8 mouse cellular contexts compared by ENCODE assay signal in the genomic region with DNA sequence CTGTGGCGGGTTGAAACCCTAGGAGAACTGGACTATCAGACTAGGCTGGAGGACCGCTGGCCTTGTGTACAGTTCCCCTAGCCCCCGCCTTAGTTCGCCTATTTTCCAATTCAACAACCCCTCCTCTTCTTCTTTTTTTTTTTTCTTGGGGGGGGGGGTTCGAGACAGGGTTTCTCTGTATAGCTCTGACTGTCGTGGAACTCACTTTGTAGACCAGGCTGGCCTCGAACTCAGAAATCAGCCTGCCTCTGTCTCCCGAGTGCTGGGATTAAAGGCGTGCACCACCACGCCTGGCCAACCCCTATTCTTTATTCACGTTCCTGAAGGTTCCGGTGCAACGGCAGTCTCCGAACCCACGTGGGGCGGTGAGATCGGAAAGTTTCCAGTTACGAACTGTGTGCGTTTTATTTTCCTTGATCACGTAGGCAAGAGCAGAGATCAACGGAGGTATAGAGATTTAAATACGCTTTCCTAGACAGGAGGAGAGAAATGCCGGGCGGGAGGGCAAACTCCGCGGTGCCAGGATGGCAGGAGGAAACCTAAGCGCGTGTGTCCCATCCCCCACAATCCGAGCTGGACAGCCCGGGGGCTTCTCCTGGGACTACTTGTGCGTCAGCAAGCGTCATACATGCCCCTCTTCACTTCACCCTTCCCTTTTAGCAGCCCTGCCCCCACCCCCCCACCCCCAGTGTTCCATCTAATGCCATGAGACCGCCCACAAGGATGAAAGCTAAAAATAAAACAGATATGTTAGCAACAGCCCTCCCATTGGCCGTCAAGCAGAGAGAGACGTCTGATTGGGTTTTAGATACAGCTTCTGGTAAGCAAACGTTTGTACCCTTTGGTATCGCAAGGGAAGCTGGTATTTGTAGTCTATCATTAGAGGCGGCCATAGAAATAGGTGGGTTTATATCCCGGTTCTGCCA. TPM values are rescaled to one million over a fixed set of nuclear protein-coding genes. Genes with fewer than 3 reads are reported as not detected.
DNase-seq lines count a peak whose midpoint lies in the region; ATAC-seq lines count a peak whose summit lies in the region.

No protein-coding gene starts in this region.

- no peaks in the 10 kb centered on the region for H3K27me3 ChIP-seq in hindbrain, embryonic 12.5 days

- H3K4me2 ChIP-seq in hindbrain, embryonic 12.5 days (replicated peaks): peak overlapping the region; percentile 97

- H3K27ac ChIP-seq in hindbrain, embryonic 12.5 days: peak overlapping the region; percentile 91

- H3K4me1 ChIP-seq in hindbrain, embryonic 12.5 days: peaks cover 18% of the 10 kb centered on the region

- peak; percentile 94 for DNase-seq in Muller cell, postnatal 12 days (ENCODE audit: inconsistent ontology term)
- peak; percentile 93 to 96 for DNase-seq in cerebellum, postnatal 10 days
- peak; percentile 85 to 91 for DNase-seq in frontal cortex, postnatal 10 days (ENCODE audit: low spot score in 2 of 2)
- DNase-seq in layer of hippocampus, postnatal 14 days (ENCODE audit: low spot score in 2 of 2): peak; percentile 85 to 97
- DNase-seq in lung, postnatal 14 days: peak; percentile 81
- DNase-seq in retina, adult 2 months (ENCODE audit: low read depth, low spot score): peak; percentile 96
- peak; percentile 81 to 84 for DNase-seq in thymus, postnatal 36 days

- no peaks in the 10 kb centered on the region for H3K9me3 ChIP-seq in hindbrain, embryonic 12.5 days (replicated peaks)

- peaks cover 6% of the 10 kb centered on the region; the same call in 1 of the 2 replicates for H3K36me3 ChIP-seq in hindbrain, embryonic 12.5 days

- ATAC-seq in hindbrain, embryonic 12.5 days (ENCODE audit: low FRiP score): peak; percentile 79

- under 1% methylated on average over 39 of the region's 39 CpGs for WGBS in hindbrain, embryonic 12.5 days

- H3K9ac ChIP-seq in hindbrain, embryonic 12.5 days: peak overlapping the region; percentile 86

- peak overlapping the region; percentile 87 for H3K4me3 ChIP-seq in hindbrain, embryonic 12.5 days

RNA-seq across cellular contexts. Expression of a gene that starts 1.0 kb away (rescaled TPM):
- 20.4 and 21.2 TPM in 2 replicates for polyA plus RNA-seq in hindbrain, embryonic 12.5 days (2016; fragmentation: Nextera tagmentation; extraction: Ambion mirVana)
- total RNA-seq in layer of hippocampus, postnatal 14 days (2021): 10 to 100 TPM; 24.6 to 31.6 TPM

RNA-seq across cellular contexts. Expression of a gene that starts 12.1 kb away (rescaled TPM):
- 102 and 115 TPM in 2 replicates for polyA plus RNA-seq in hindbrain, embryonic 12.5 days (2016; fragmentation: Nextera tagmentation; extraction: Ambion mirVana)
- 10 to 100 TPM; 31.0 to 39.0 TPM for total RNA-seq in layer of hippocampus, postnatal 14 days (2021)

RNA-seq across cellular contexts. Expression of a gene that starts 12.5 kb away (rescaled TPM):
- polyA plus RNA-seq in hindbrain, embryonic 12.5 days (2016; fragmentation: Nextera tagmentation; extraction: Ambion mirVana): 193 TPM in 2 replicates
- 100 to 1,000 TPM; 481 to 503 TPM for total RNA-seq in layer of hippocampus, postnatal 14 days (2021)

RNA-seq across cellular contexts. Expression of a gene that starts 57.4 kb away (rescaled TPM):
- 30.0 and 31.9 TPM in 2 replicates for polyA plus RNA-seq in hindbrain, embryonic 12.5 days (2016; fragmentation: Nextera tagmentation; extraction: Ambion mirVana)
- total RNA-seq in layer of hippocampus, postnatal 14 days (2021): 100 to 1,000 TPM; 184 TPM

Comparison
In these comparisons a context has a peak if more than half of its experiments do, and no peak if none do; other contexts are left out.
1. Peak in every context shown above with its lines: DNase-seq, ATAC-seq, H3K4me3 ChIP-seq and H3K27ac ChIP-seq.